Mouse (Mus musculus) heart, embryonic 16.5 days (tissue): ENCODE results near the gene Pigo. TPM values are rescaled to one million over a fixed set of nuclear protein-coding genes. Genes with fewer than 3 reads are reported as not detected.
A peak's percentile ranks its signal among the peaks of the same experiment; 100 is the strongest.

Experiments
- ATAC-seq: fragments of 200-750 bp; cut with Nextera tagmentation; replicated peaks from 2 replicates; pipeline ENCODE4 v1.8.0; 2017; ENCODE audit warnings: moderate number of reproducible peaks; ENCODE audit not compliant: insufficient read depth, low FRiP score; ENCODE audit errors: extremely low read depth
- H3K27ac ChIP-seq: fragments of 300-500 bp; sonication (generic); 2 replicates; pipeline ENCODE4 v1.5.1; 2014; ENCODE audit warnings: mild to moderate bottlenecking, low read length, control low read depth, moderate library complexity
- H3K27me3 ChIP-seq: fragments of 300-500 bp; sonication (generic); 2 replicates; pipeline ENCODE4 v1.6.1; 2014; ENCODE audit warnings: low read length, mixed read lengths; ENCODE audit not compliant: control insufficient read depth, insufficient read depth
- H3K36me3 ChIP-seq: fragments of 300-500 bp; sonication (generic); 2 replicates; pipeline ENCODE4 v1.6.1; 2014; ENCODE audit not compliant: control insufficient read depth, insufficient read depth
- H3K4me1 ChIP-seq: fragments of 300-500 bp; sonication (generic); 2 replicates; pipeline ENCODE4 v1.6.1; 2014; ENCODE audit warnings: low read length, mixed read lengths; ENCODE audit not compliant: control insufficient read depth, insufficient read depth
- H3K4me2 ChIP-seq: fragments of 300-500 bp; sonication (generic); 2 replicates; pipeline ENCODE4 v1.6.1; 2014; ENCODE audit warnings: low read depth, mild to moderate bottlenecking, control low read depth, low read length
- H3K4me3 ChIP-seq: fragments of 300-500 bp; sonication (generic); 2 replicates; pipeline ENCODE4 v1.5.1; 2014; ENCODE audit warnings: mild to moderate bottlenecking, control low read depth, low read length
- H3K9ac ChIP-seq: fragments of 300-500 bp; sonication (generic); 2 replicates; pipeline ENCODE4 v1.6.1; 2014; ENCODE audit warnings: low read length, control low read depth
- H3K9me3 ChIP-seq: fragments of 300-500 bp; sonication (generic); replicated peaks from 2 replicates; pipeline ENCODE4 v1.6.1; 2016; ENCODE audit warnings: low read length; ENCODE audit not compliant: control insufficient read depth
- WGBS: fragments of 180-500 bp; shearing (Covaris S2); extraction: QIAGEN DNeasy Blood & Tissue Kit; methylation state at CpG from one replicate; pipeline ENCODE4 v1.1.7; 2014; 5-methylcytosine and 5-hydroxymethylcytosine counted together
- polyA plus RNA-seq: library from polyadenylated mRNA; unstranded; fragments of >200 nt; fragmentation: Nextera tagmentation; extraction: Ambion mirVana; gene quantifications from 2 replicates; pipeline ENCODE4 v1.2.1, GENCODE M21; 2015

Pigo gene
- polyA plus RNA-seq, 1 experiment from 2014 or later, result 15.8 TPM

GRCm38 (mm10) chr4:43052627-43053026 is 27.0 kb upstream of the Pigo start:
- Histone ChIP-seq H3K4me3 (no peak overlapping the region), H3K9ac (no peak overlapping the region), H3K27me3 (no peaks in the 10 kb centered on the region), H3K36me3 (no peaks in the 10 kb centered on the region), H3K9me3 (no peaks in the 10 kb centered on the region), H3K4me1 (no peaks in the 10 kb centered on the region), H3K27ac (no peak overlapping the region), H3K4me2 (no peak overlapping the region)
- WGBS, result 10% methylated on average over 4 of the region's 4 CpGs
- 0 out of 2 replicates have a peak, but pooled peaks have one; percentile 45 for ATAC-seq

DNA sequence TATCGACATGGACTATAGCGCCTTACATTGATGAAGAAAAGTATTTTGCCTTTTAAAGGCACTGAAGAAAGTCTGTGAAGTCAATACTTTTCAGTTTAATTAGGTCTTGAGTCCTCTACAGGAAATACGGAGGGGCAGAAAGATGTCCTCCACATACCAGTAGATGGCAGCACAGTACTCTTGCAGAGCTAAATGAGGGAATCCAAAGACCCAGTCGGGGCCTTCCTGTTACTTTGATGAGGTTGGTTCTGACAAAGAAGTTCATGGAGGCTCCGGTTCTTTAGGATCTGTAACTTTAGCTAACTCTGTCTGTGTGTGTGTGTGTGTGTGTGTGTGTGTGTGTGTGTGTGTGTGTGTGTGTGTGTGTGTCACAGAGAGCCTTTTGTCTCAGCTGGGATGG is 21.6 kb upstream of the Pigo start:
- Histone ChIP-seq H3K4me2 (no peak overlapping the region), H3K4me3 (no peak overlapping the region), H3K4me1 (peaks cover 22% of the 10 kb centered on the region), H3K27ac (no peak overlapping the region), H3K9ac (no peak overlapping the region), H3K36me3 (no peaks in the 10 kb centered on the region), H3K27me3 (no peaks in the 10 kb centered on the region), H3K9me3 (no peaks in the 10 kb centered on the region)
- 4% methylated on average over 5 of the region's 5 CpGs for WGBS
- no peak for ATAC-seq

GRCm38 (mm10) chr4:43046607-43047006 is 21.0 kb upstream of the Pigo start:
- no peaks in the 10 kb centered on the region for H3K36me3 ChIP-seq
- no peaks in the 10 kb centered on the region for H3K9me3 ChIP-seq
- H3K27me3 ChIP-seq, result no peaks in the 10 kb centered on the region
- H3K4me1 ChIP-seq, result peaks cover 22% of the 10 kb centered on the region
- no peak overlapping the region for H3K4me3 ChIP-seq
- no peak overlapping the region for H3K9ac ChIP-seq
- peak overlapping the region; percentile 80 for H3K4me2 ChIP-seq
- ATAC-seq, result no peak
- WGBS, result 57% methylated on average over 5 of the region's 5 CpGs
- H3K27ac ChIP-seq, result no peak overlapping the region

DNA sequence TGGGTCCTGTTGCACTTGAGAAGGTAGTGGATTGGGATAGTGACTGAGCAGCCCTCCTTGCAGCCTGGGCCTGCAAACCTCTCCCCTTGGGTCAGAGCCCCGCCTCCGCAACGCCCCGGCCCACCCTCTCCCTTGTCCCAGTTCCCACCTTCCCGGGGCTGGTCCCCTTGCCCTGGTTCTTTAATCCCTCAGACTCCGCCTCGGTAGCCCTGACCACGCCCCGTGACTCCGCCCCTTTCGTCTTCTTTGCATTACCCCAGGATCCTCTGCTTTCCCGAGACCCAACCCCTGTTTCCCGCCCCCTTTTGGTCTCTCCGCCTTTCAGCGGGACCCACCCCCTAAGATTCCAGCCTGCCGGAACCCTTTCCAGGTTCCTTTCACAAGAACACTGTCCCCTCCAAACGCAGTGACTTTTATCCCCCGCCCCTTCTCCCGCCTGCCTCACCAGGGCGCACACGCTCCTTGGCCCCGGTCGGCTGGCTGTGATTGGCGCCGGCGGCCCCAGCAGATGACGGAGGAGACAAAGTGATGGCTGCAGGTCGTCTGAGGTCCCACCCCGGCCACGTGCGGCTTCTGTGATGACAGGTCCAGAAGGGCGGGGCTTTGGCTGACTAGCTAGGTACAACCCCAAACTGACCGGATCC is 20.2 kb upstream of the Pigo start, which contains the start of gene Fam214b:
TSS of gene Fam214b (minus strand) at position 562 of the 644 bp plus-strand sequence.
- no peaks in the 10 kb centered on the region for H3K36me3 ChIP-seq
- peak within 1 kb of the TSS; percentile 80 for H3K4me3 ChIP-seq
- H3K27me3 ChIP-seq, result no peaks in the 10 kb centered on the region
- H3K9ac ChIP-seq, result peak within 1 kb of the TSS; percentile 74
- H3K9me3 ChIP-seq, result no peaks in the 10 kb centered on the region
- ATAC-seq, result peak; percentile 94
- peak within 1 kb of the TSS; percentile 80 for H3K4me2 ChIP-seq
- WGBS, result 1% methylated on average over 33 of the region's 33 CpGs
- H3K27ac ChIP-seq, result peak within 1 kb of the TSS; percentile 81
- H3K4me1 ChIP-seq, result peaks cover 22% of the 10 kb centered on the region

GRCm38 (mm10) chr4:43045285-43045658 is 19.7 kb upstream of the Pigo start:
- Histone ChIP-seq H3K4me2 (peak overlapping the region; percentile 80), H3K27ac (peak overlapping the region; percentile 76), H3K9ac (peak overlapping the region; percentile 50), H3K36me3 (no peaks in the 10 kb centered on the region), H3K9me3 (no peaks in the 10 kb centered on the region), H3K27me3 (no peaks in the 10 kb centered on the region), H3K4me3 (peak overlapping the region; percentile 80), H3K4me1 (peaks cover 25% of the 10 kb centered on the region)
- 0 out of 2 replicates have a peak, but pooled peaks have one; percentile 0 for ATAC-seq
- WGBS, result 6% methylated on average over 13 of the region's 13 CpGs

DNA sequence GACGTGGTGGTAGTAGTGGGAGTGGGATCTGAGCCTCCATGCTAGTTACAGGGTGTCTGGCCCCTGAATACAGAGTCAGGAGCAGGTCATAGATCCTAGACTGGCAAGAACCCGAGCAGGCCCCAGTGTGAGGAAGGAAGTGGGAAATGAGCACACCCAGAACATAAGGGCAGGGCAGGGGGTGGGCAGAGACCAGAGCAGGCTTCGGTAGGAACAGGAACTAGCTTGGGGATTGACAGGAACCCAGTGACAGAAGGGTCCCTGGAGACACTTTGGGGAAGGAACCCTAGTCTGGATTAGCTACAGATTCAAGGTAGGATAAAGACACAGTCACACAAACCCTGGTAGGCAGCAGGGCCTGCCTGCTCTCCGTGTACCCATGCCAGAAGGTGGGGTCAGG is 19.1 kb upstream of the Pigo start:
- no peak for ATAC-seq
- Histone ChIP-seq H3K27me3 (no peaks in the 10 kb centered on the region), H3K9me3 (no peaks in the 10 kb centered on the region), H3K36me3 (no peaks in the 10 kb centered on the region), H3K27ac (peak overlapping the region; percentile 76), H3K4me3 (peak overlapping the region; percentile 80), H3K4me1 (peaks cover 25% of the 10 kb centered on the region), H3K9ac (peak overlapping the region; percentile 39), H3K4me2 (peak overlapping the region; percentile 80)
- WGBS, result 30% methylated on average over 4 of the region's 4 CpGs

GRCm38 (mm10) chr4:43043644-43044357 is 18.2 kb upstream of the Pigo start:
- H3K4me1 ChIP-seq, result peaks cover 34% of the 10 kb centered on the region
- H3K9ac ChIP-seq, result peak overlapping the region; percentile 39
- no peaks in the 10 kb centered on the region for H3K9me3 ChIP-seq
- H3K4me3 ChIP-seq, result peak overlapping the region; percentile 11; the same call in 1 of the 2 replicates
- no peaks in the 10 kb centered on the region for H3K36me3 ChIP-seq
- ATAC-seq, result no peak
- WGBS, result 17% methylated on average over 7 of the region's 7 CpGs
- H3K27me3 ChIP-seq, result no peaks in the 10 kb centered on the region
- peak overlapping the region; percentile 80 for H3K4me2 ChIP-seq
- peak overlapping the region; percentile 76 for H3K27ac ChIP-seq

DNA sequence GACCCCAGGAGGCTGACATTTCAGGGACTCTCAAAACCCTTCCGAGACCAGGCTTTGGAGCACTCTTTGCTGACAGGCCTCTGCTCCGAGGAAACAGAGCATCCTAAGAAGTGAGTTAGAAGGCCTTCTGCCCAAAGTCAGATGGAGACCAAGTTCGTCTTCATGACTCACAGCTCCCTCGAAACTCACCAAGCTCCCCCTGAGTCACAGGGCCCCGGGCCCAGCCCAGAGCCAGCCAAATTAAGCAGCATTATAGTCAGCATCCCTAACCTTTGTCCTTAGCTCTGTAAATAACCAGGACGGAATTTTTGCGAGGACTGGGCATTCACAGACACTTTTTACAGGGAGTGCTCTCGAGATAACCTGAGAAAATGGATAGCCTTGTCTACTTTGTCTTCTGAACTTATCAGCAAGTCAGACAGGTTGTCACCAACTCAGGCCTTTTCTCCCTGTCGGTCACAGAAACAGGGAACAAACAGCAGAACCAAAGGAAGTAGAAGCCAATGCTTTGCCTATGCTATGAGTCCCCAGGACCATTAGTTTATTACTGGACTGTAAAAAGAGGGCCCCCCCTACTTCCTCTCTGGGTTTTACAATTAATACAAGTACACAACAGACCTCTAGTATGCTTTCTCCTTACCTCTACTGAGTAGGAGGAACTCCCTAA is 15.4 kb upstream of the Pigo start:
- WGBS, result 54% methylated on average over 9 of the region's 9 CpGs
- no peaks in the 10 kb centered on the region for H3K9me3 ChIP-seq
- H3K27me3 ChIP-seq, result no peaks in the 10 kb centered on the region
- no peak overlapping the region for H3K9ac ChIP-seq
- H3K36me3 ChIP-seq, result peaks cover 7% of the 10 kb centered on the region
- H3K27ac ChIP-seq, result 0 out of 2 replicates have a peak overlapping the region, but pooled peaks have one; percentile 9
- no peak overlapping the region for H3K4me3 ChIP-seq
- no peak for ATAC-seq
- peaks cover 38% of the 10 kb centered on the region for H3K4me1 ChIP-seq
- no peak overlapping the region for H3K4me2 ChIP-seq
